Mouse (Mus musculus): ENCODE results near the gene Tmprss11e. TPM values are rescaled to one million over a fixed set of nuclear protein-coding genes. Genes with fewer than 3 reads are reported as not detected.

Gene Tmprss11e
- total and polyA plus RNA-seq, 3 experiments: not detected

Other genes starting within 250 kb of the Tmprss11e start
- not detected for gene Tmprss11g, start 227.2 kb downstream of the Tmprss11e start, total RNA-seq (2021)
- gene Tmprss11g, start 227.2 kb downstream of the Tmprss11e start, polyA plus RNA-seq (2012; rRNA removed): not detected in 2 replicates
- gene Tmprss11f, start 113.4 kb downstream of the Tmprss11e start, total RNA-seq (2021): not detected
- not detected in 2 replicates for gene Tmprss11f, start 113.4 kb downstream of the Tmprss11e start, polyA plus RNA-seq (2012; rRNA removed)
- not detected for gene Tmprss11b, start 69.5 kb downstream of the Tmprss11e start, total RNA-seq (2021)
- gene Tmprss11b, start 69.5 kb downstream of the Tmprss11e start, polyA plus RNA-seq (2012; rRNA removed): not detected in 2 replicates
- 10 to 100 TPM; 41.2 to 88.2 TPM for gene Ythdc1, start 58.4 kb upstream of the Tmprss11e start, total RNA-seq (2021)
- 2.7 and 4.5 TPM in 2 replicates for gene Ythdc1, start 58.4 kb upstream of the Tmprss11e start, polyA plus RNA-seq (2012; rRNA removed)
- under 1 TPM in 1 of 2 experiments, not detected in 1; 0.63 TPM for gene Ugt2b34, start 161.1 kb upstream of the Tmprss11e start, total RNA-seq (2021)
- gene Ugt2b34, start 161.1 kb upstream of the Tmprss11e start, polyA plus RNA-seq (2012; rRNA removed): not detected in 2 replicates
- gene Ugt2b1, start 180.7 kb upstream of the Tmprss11e start, total RNA-seq (2021): 1 to 10 TPM in 1 of 2 experiments, not detected in 1; 1.2 TPM
- gene Ugt2b1, start 180.7 kb upstream of the Tmprss11e start, polyA plus RNA-seq (2012; rRNA removed): not detected in 2 replicates

Data from adrenal gland, adult 2 months (tissue).